Mouse (Mus musculus): ENCODE measurements around the gene Tmem206. TPM values are rescaled to one million over a fixed set of nuclear protein-coding genes. Genes with fewer than 3 reads are reported as not detected.
A peak's percentile ranks its signal among the peaks of the same experiment; 100 is the strongest.

The Tmem206 gene
- polyA plus RNA-seq, 1 experiment from 2014 or later, result 57.0 TPM

GRCm38 (mm10) chr1:191375644-191375998 lies 49.9 kb downstream of the Tmem206 start:
- DNase-seq (ENCODE audit: low spot score), result no peak
- Histone ChIP-seq H3K9me3 (replicated peaks; ENCODE audit: control insufficient read depth, low read length) (no peaks in the 10 kb centered on the region), H3K4me2 (ENCODE audit: low read length) (no peak overlapping the region), H3K9ac (ENCODE audit: low read length) (no peak overlapping the region), H3K36me3 (ENCODE audit: control insufficient read depth, insufficient read depth, low read length) (no peaks in the 10 kb centered on the region), H3K27me3 (replicated peaks; ENCODE audit: control insufficient read depth, insufficient read depth, low read length) (no peaks in the 10 kb centered on the region), H3K4me3 (ENCODE audit: low read depth, low read length) (no peak overlapping the region), H3K27ac (ENCODE audit: low read depth, low read length) (no peak overlapping the region), H3K4me1 (ENCODE audit: control insufficient read depth, insufficient read depth, low read length) (no peaks in the 10 kb centered on the region)
- ATAC-seq, result no peak
- 92% methylated on average over 5 of the region's 5 CpGs for WGBS

- WGBS, result 96% methylated on average over 2 of the region's 2 CpGs
- H3K27ac ChIP-seq (ENCODE audit: low read depth, low read length), result no peak overlapping the region
- ATAC-seq, result no peak
Measured at GRCm38 (mm10) chr1:191378080-191378479, 52.4 kb downstream of the Tmem206 start.

GRCm38 (mm10) chr1:191380843-191381242 lies 55.1 kb downstream of the Tmem206 start:
- Histone ChIP-seq H3K9me3 (replicated peaks; ENCODE audit: control insufficient read depth, low read length) (no peaks in the 10 kb centered on the region), H3K27ac (ENCODE audit: low read depth, low read length) (no peak overlapping the region), H3K4me3 (ENCODE audit: low read depth, low read length) (no peak overlapping the region), H3K27me3 (replicated peaks; ENCODE audit: control insufficient read depth, insufficient read depth, low read length) (no peaks in the 10 kb centered on the region), H3K9ac (ENCODE audit: low read length) (no peak overlapping the region), H3K36me3 (ENCODE audit: control insufficient read depth, insufficient read depth, low read length) (no peaks in the 10 kb centered on the region), H3K4me1 (ENCODE audit: control insufficient read depth, insufficient read depth, low read length) (no peaks in the 10 kb centered on the region), H3K4me2 (ENCODE audit: low read length) (no peak overlapping the region)
- DNase-seq (ENCODE audit: low spot score), result no peak
- ATAC-seq, result no peak
- 86% methylated on average over 3 of the region's 3 CpGs for WGBS

More at GRCm38 (mm10) chr1:191378080-191378479, 52.4 kb downstream of the Tmem206 start:
- Histone ChIP-seq H3K9ac (ENCODE audit: low read length) (no peak overlapping the region), H3K4me1 (ENCODE audit: control insufficient read depth, insufficient read depth, low read length) (no peaks in the 10 kb centered on the region), H3K4me2 (ENCODE audit: low read length) (no peak overlapping the region), H3K9me3 (replicated peaks; ENCODE audit: control insufficient read depth, low read length) (no peaks in the 10 kb centered on the region), H3K36me3 (ENCODE audit: control insufficient read depth, insufficient read depth, low read length) (no peaks in the 10 kb centered on the region), H3K4me3 (ENCODE audit: low read depth, low read length) (no peak overlapping the region), H3K27me3 (replicated peaks; ENCODE audit: control insufficient read depth, insufficient read depth, low read length) (no peaks in the 10 kb centered on the region)
- DNase-seq (ENCODE audit: low spot score), result no peak

- Histone ChIP-seq H3K36me3 (ENCODE audit: control insufficient read depth, insufficient read depth, low read length) (no peaks in the 10 kb centered on the region), H3K9me3 (replicated peaks; ENCODE audit: control insufficient read depth, low read length) (no peaks in the 10 kb centered on the region), H3K27me3 (replicated peaks; ENCODE audit: control insufficient read depth, insufficient read depth, low read length) (no peaks in the 10 kb centered on the region), H3K4me1 (ENCODE audit: control insufficient read depth, insufficient read depth, low read length) (no peaks in the 10 kb centered on the region), H3K9ac (ENCODE audit: low read length) (no peak overlapping the region), H3K4me2 (ENCODE audit: low read length) (no peak overlapping the region), H3K27ac (ENCODE audit: low read depth, low read length) (no peak overlapping the region), H3K4me3 (ENCODE audit: low read depth, low read length) (no peak overlapping the region)
- DNase-seq (ENCODE audit: low spot score) (peak; percentile 32), ATAC-seq (no peak)
- 85% methylated on average over 11 of the region's 11 CpGs for WGBS
Measured at GRCm38 (mm10) chr1:191381955-191382736, 56.4 kb downstream of the Tmem206 start.

- no peak for DNase-seq (ENCODE audit: low spot score)
- 95% methylated on average over 10 of the region's 10 CpGs for WGBS
- H3K27me3 ChIP-seq (replicated peaks; ENCODE audit: control insufficient read depth, insufficient read depth, low read length), result no peaks in the 10 kb centered on the region
Measured at GRCm38 (mm10) chr1:191384786-191385430, 59.2 kb downstream of the Tmem206 start.

GRCm38 (mm10) chr1:191391311-191391710 lies 65.6 kb downstream of the Tmem206 start:
- ATAC-seq (peak; percentile 62; the same call in 1 of the 2 replicates), DNase-seq (ENCODE audit: low spot score) (peak; percentile 77)

More at GRCm38 (mm10) chr1:191384786-191385430, 59.2 kb downstream of the Tmem206 start:
- Histone ChIP-seq H3K36me3 (ENCODE audit: control insufficient read depth, insufficient read depth, low read length) (no peaks in the 10 kb centered on the region), H3K4me2 (ENCODE audit: low read length) (no peak overlapping the region), H3K4me1 (ENCODE audit: control insufficient read depth, insufficient read depth, low read length) (no peaks in the 10 kb centered on the region), H3K4me3 (ENCODE audit: low read depth, low read length) (no peak overlapping the region), H3K27ac (ENCODE audit: low read depth, low read length) (no peak overlapping the region), H3K9me3 (replicated peaks; ENCODE audit: control insufficient read depth, low read length) (no peaks in the 10 kb centered on the region), H3K9ac (ENCODE audit: low read length) (no peak overlapping the region)
- ATAC-seq, result no peak

GRCm38 (mm10) chr1:191393536-191393935 lies 67.8 kb downstream of the Tmem206 start:
- H3K27me3 ChIP-seq (replicated peaks; ENCODE audit: control insufficient read depth, insufficient read depth, low read length), result no peaks in the 10 kb centered on the region
- whole genome bisulfite sequencing, result 85% methylated on average over 3 of the region's 3 CpGs
- no peak overlapping the region for H3K9ac ChIP-seq (ENCODE audit: low read length)
- no peak overlapping the region for H3K4me2 ChIP-seq (ENCODE audit: low read length)
- DNase-seq (ENCODE audit: low spot score), result no peak
- H3K9me3 ChIP-seq (replicated peaks; ENCODE audit: control insufficient read depth, low read length), result no peaks in the 10 kb centered on the region
- H3K27ac ChIP-seq (ENCODE audit: low read depth, low read length), result no peak overlapping the region
- no peak for ATAC-seq
- no peaks in the 10 kb centered on the region for H3K36me3 ChIP-seq (ENCODE audit: control insufficient read depth, insufficient read depth, low read length)
- H3K4me3 ChIP-seq (ENCODE audit: low read depth, low read length), result no peak overlapping the region
- H3K4me1 ChIP-seq (ENCODE audit: control insufficient read depth, insufficient read depth, low read length), result peaks cover 6% of the 10 kb centered on the region; the same call in 1 of the 2 replicates

More at GRCm38 (mm10) chr1:191391311-191391710, 65.6 kb downstream of the Tmem206 start:
- peaks cover 6% of the 10 kb centered on the region; the same call in 1 of the 2 replicates for H3K4me1 ChIP-seq (ENCODE audit: control insufficient read depth, insufficient read depth, low read length)
- H3K27ac ChIP-seq (ENCODE audit: low read depth, low read length), result no peak overlapping the region
- no peak overlapping the region for H3K4me2 ChIP-seq (ENCODE audit: low read length)
- no peaks in the 10 kb centered on the region for H3K9me3 ChIP-seq (replicated peaks; ENCODE audit: control insufficient read depth, low read length)
- H3K4me3 ChIP-seq (ENCODE audit: low read depth, low read length), result no peak overlapping the region
- no peaks in the 10 kb centered on the region for H3K27me3 ChIP-seq (replicated peaks; ENCODE audit: control insufficient read depth, insufficient read depth, low read length)
- H3K36me3 ChIP-seq (ENCODE audit: control insufficient read depth, insufficient read depth, low read length), result no peaks in the 10 kb centered on the region
- H3K9ac ChIP-seq (ENCODE audit: low read length), result no peak overlapping the region
- WGBS, result 19% methylated on average over 3 of the region's 3 CpGs

GRCm38 (mm10) chr1:191394126-191394525 lies 68.4 kb downstream of the Tmem206 start:
- no peak overlapping the region for H3K4me3 ChIP-seq (ENCODE audit: low read depth, low read length)
- DNase-seq (ENCODE audit: low spot score), result peak; percentile 18
- H3K36me3 ChIP-seq (ENCODE audit: control insufficient read depth, insufficient read depth, low read length), result no peaks in the 10 kb centered on the region
- WGBS, result 71% methylated on average over 2 of the region's 2 CpGs
- peak overlapping the region; percentile 68; the same call in 1 of the 2 replicates for H3K4me2 ChIP-seq (ENCODE audit: low read length)
- H3K9ac ChIP-seq (ENCODE audit: low read length), result no peak overlapping the region
- ATAC-seq, result no peak
- H3K4me1 ChIP-seq (ENCODE audit: control insufficient read depth, insufficient read depth, low read length), result peaks cover 6% of the 10 kb centered on the region; the same call in 1 of the 2 replicates
- no peak overlapping the region for H3K27ac ChIP-seq (ENCODE audit: low read depth, low read length)
- H3K27me3 ChIP-seq (replicated peaks; ENCODE audit: control insufficient read depth, insufficient read depth, low read length), result no peaks in the 10 kb centered on the region
- H3K9me3 ChIP-seq (replicated peaks; ENCODE audit: control insufficient read depth, low read length), result no peaks in the 10 kb centered on the region

- WGBS, result 45% methylated on average over 1 of the region's 1 CpGs
Measured at GRCm38 (mm10) chr1:191395200-191395599, 69.5 kb downstream of the Tmem206 start.

More at GRCm38 (mm10) chr1:191395200-191395599, 69.5 kb downstream of the Tmem206 start:
- no peaks in the 10 kb centered on the region for H3K36me3 ChIP-seq (ENCODE audit: control insufficient read depth, insufficient read depth, low read length)
- peaks cover 6% of the 10 kb centered on the region; the same call in 1 of the 2 replicates for H3K4me1 ChIP-seq (ENCODE audit: control insufficient read depth, insufficient read depth, low read length)
- H3K4me3 ChIP-seq (ENCODE audit: low read depth, low read length), result peak overlapping the region; percentile 66
- H3K4me2 ChIP-seq (ENCODE audit: low read length), result peak overlapping the region; percentile 68
- no peaks in the 10 kb centered on the region for H3K27me3 ChIP-seq (replicated peaks; ENCODE audit: control insufficient read depth, insufficient read depth, low read length)
- no peaks in the 10 kb centered on the region for H3K9me3 ChIP-seq (replicated peaks; ENCODE audit: control insufficient read depth, low read length)
- H3K9ac ChIP-seq (ENCODE audit: low read length), result no peak overlapping the region
- DNase-seq (ENCODE audit: low spot score), result peak; percentile 32
- no peak overlapping the region for H3K27ac ChIP-seq (ENCODE audit: low read depth, low read length)
- no peak for ATAC-seq

Data from forebrain, embryonic 14.5 days (tissue).